Mouse (Mus musculus) testis, adult 2 months (tissue): ENCODE results near the gene Cdkl3.

Experiments used
- CTCF ChIP-seq: fragments of 200-500 bp; IDR thresholded peaks from 2 replicates; pipeline ENCODE4 v1.5.1; 2012; ENCODE audit warnings: low read depth, mild to moderate bottlenecking, inconsistent platforms, low read length, moderate library complexity; ENCODE audit not compliant: control insufficient read depth, insufficient read depth, insufficient replicate concordance
- POLR2A ChIP-seq: fragments of 200-500 bp; IDR thresholded peaks from 2 replicates; pipeline ENCODE4 v1.6.1; 2012; ENCODE audit warnings: low read depth, mild to moderate bottlenecking, inconsistent platforms, low read length, moderate library complexity; ENCODE audit not compliant: control insufficient read depth

DNA sequence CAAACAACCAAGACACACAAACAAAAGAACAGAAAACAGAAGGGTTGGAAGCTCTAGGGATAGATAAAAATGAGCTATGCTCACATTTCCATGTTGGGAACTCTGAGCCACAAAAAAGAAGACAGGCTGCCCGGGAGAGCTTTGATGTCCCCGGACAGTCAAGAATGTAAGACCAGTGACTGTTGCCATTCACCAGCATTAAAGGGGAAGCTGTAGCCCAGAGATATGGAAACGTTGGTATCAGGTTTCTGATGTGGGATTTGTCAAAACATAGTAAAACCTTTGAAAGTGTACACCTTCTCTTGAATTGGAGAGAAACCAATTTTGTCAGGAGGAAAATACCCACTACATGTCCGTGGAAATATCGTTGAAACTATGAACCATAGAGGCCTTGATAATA is 44.5 kb upstream of the Cdkl3 start:
- TF ChIP-seq POLR2A (no peak), CTCF (no peak)
